In genomic region chr2:73419285-73419684, GRCm38 (mm10) we compare ENCODE assay signal across 8 mouse cellular contexts. TPM values are rescaled to one million over a fixed set of nuclear protein-coding genes. Genes with fewer than 3 reads are reported as not detected.
DNase-seq lines count a peak whose midpoint lies in the region; ATAC-seq and TF ChIP-seq lines count a peak whose summit lies in the region.

No protein-coding gene starts in this region.

- no peak for ATAC-seq in midbrain, embryonic 11.5 days (ENCODE audit: low FRiP score)
- no peak for ATAC-seq in midbrain, embryonic 16.5 days

- WGBS in midbrain, embryonic 11.5 days: 45% methylated on average over 4 of the region's 4 CpGs
- WGBS in midbrain, embryonic 16.5 days: 50% methylated on average over 4 of the region's 4 CpGs
- WGBS in cerebellum, adult 2 months: 28% methylated on average over 4 of the region's 4 CpGs

- H3K27ac ChIP-seq in midbrain, embryonic 11.5 days (ENCODE audit: low read depth, low read length): no peak overlapping the region
- H3K27ac ChIP-seq in midbrain, embryonic 16.5 days (ENCODE audit: low read length): no peak overlapping the region
- H3K27ac ChIP-seq in cerebellum, adult 2 months (ENCODE audit: insufficient read depth, low read length): no peak overlapping the region

- H3K9ac ChIP-seq in midbrain, embryonic 11.5 days (ENCODE audit: low read length): no peak overlapping the region
- no peak overlapping the region for H3K9ac ChIP-seq in midbrain, embryonic 16.5 days (ENCODE audit: low read depth, low read length)

- no peak for TF ChIP-seq POLR2A in cerebellum, adult 2 months (IDR thresholded peaks at IDR 0.05; ENCODE audit: borderline replicate concordance, insufficient read depth, low read length)

- no peak overlapping the region for H3K4me3 ChIP-seq in midbrain, embryonic 11.5 days (ENCODE audit: low read depth, low read length)
- no peak overlapping the region for H3K4me3 ChIP-seq in midbrain, embryonic 16.5 days (ENCODE audit: low read depth, low read length)
- no peak overlapping the region for H3K4me3 ChIP-seq in cerebellum, adult 2 months (replicated peaks; ENCODE audit: insufficient read depth, low read depth, low read length)

- no peaks in the 10 kb centered on the region for H3K27me3 ChIP-seq in midbrain, embryonic 11.5 days (ENCODE audit: control insufficient read depth, insufficient read depth, low read length)
- no peaks in the 10 kb centered on the region for H3K27me3 ChIP-seq in midbrain, embryonic 16.5 days (ENCODE audit: control insufficient read depth, insufficient read depth, low read depth, low read length)
- H3K27me3 ChIP-seq in cerebellum, adult 2 months (ENCODE audit: control insufficient read depth, insufficient read depth, low read length): no peaks in the 10 kb centered on the region

- no peak overlapping the region for H3K4me2 ChIP-seq in midbrain, embryonic 11.5 days
- H3K4me2 ChIP-seq in midbrain, embryonic 16.5 days (ENCODE audit: low read length): no peak overlapping the region

- no peaks in the 10 kb centered on the region for H3K9me3 ChIP-seq in midbrain, embryonic 11.5 days (ENCODE audit: control insufficient read depth, low read length)
- H3K9me3 ChIP-seq in midbrain, embryonic 16.5 days (replicated peaks; ENCODE audit: control insufficient read depth, low read length, poor library complexity, severe bottlenecking): no peaks in the 10 kb centered on the region

- peak; percentile 90 for DNase-seq in midbrain, embryonic 11.5 days (ENCODE audit: low spot score, missing footprints)
- peak; percentile 44 for DNase-seq in ZHBTc4 (ENCODE audit: low read depth, low spot score)
- DNase-seq in cerebellum, adult 2 months: peak in 1 of 2 experiments; percentile 9
- peak; percentile 30 for DNase-seq in kidney, postnatal 14 days
- DNase-seq in mesoderm, embryonic 11.5 days (ENCODE audit: low read depth, low spot score): peak; percentile 14
- no peak for DNase-seq in right cerebral cortex, postnatal 25 days
- DNase-seq in urinary bladder, adult 2 months (ENCODE audit: low spot score): no peak

- TF ChIP-seq CTCF in cerebellum, adult 2 months (IDR thresholded peaks at IDR 0.05; ENCODE audit: borderline replicate concordance, insufficient read depth, low read depth, low read length): peak; percentile 30; the same call in 1 of the 2 replicates

- H3K4me1 ChIP-seq in midbrain, embryonic 11.5 days (ENCODE audit: control insufficient read depth, insufficient read depth, low read length): no peaks in the 10 kb centered on the region
- H3K4me1 ChIP-seq in midbrain, embryonic 16.5 days (ENCODE audit: control insufficient read depth, insufficient read depth, low read length): no peaks in the 10 kb centered on the region; the same call in 1 of the 2 replicates
- H3K4me1 ChIP-seq in cerebellum, adult 2 months (ENCODE audit: control insufficient read depth, insufficient read depth, low read length): no peaks in the 10 kb centered on the region

- H3K36me3 ChIP-seq in midbrain, embryonic 11.5 days (ENCODE audit: control insufficient read depth, insufficient read depth, low read length): no peaks in the 10 kb centered on the region
- H3K36me3 ChIP-seq in midbrain, embryonic 16.5 days (ENCODE audit: control insufficient read depth, insufficient read depth, low read length): no peaks in the 10 kb centered on the region

RNA-seq across cellular contexts. Expression of gene Gpr155, which starts 32.9 kb away (rescaled TPM):
- polyA plus RNA-seq in midbrain, embryonic 11.5 days (2014; fragmentation: Nextera tagmentation; extraction: Ambion mirVana): 3.0 and 4.3 TPM in 2 replicates
- 13.7 and 15.0 TPM in 2 replicates for polyA plus RNA-seq in midbrain, embryonic 16.5 days (2015; fragmentation: Nextera tagmentation; extraction: Ambion mirVana)
- polyA plus RNA-seq in cerebellum, adult 2 months (2012; rRNA removed): 19.4 and 20.0 TPM in 2 replicates
- 3.9 and 5.5 TPM in 2 replicates for polyA plus RNA-seq in urinary bladder, adult 2 months (2012; rRNA removed)

Comparison
In these comparisons a context has a peak if more than half of its experiments do, and no peak if none do; other contexts are left out.
1. DNase-seq: peak in midbrain, embryonic 11.5 days (single experiment), ZHBTc4 (single experiment), kidney, postnatal 14 days (single experiment) and mesoderm, embryonic 11.5 days (single experiment); none in right cerebral cortex, postnatal 25 days (single experiment) and urinary bladder, adult 2 months (single experiment).